Mouse (Mus musculus): ENCODE results near the gene Nxpe3. TPM values are rescaled to one million over a fixed set of nuclear protein-coding genes. Genes with fewer than 3 reads are reported as not detected.

The Nxpe3 gene
- polyA plus RNA-seq, 1 experiment from 2014 or later, result 1.4 TPM

DNA sequence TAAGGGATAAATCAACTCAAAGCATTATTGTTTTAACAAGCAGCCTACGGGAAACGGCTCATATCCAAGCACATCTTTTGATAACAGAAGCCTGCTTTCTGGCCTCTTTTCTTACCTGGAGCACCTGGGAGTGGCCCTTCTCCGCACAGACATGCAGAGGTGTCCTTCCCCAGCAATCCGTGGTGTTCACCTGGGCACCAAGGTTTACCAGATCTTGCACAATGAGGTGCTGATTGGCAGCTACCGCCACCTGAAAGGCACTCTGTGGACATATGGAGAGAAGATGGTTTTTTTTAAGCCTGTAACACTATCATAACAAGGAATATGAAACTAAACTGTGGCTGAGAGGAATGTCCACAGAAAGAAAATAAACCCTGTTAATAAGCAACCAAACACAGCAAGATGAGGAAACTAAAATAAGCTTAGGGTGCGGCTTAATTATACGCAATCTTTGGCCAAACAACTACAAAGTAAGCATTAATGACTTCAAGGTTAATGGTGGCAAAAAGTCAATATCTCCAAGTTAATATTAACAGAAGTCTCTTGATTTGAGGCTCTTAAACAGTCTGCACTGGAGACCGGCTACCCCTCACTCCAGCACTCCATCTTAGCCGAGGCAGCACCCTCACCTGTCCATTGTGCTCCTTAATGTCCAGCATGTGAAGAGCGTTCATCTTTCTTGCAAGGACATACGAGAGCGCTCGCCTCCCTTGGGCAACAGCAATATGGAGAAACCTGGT is 78.7 kb downstream of the Nxpe3 start:
- H3K9me3 ChIP-seq (replicated peaks), result no peaks in the 10 kb centered on the region
- WGBS, result 94% methylated on average over 13 of the region's 13 CpGs
- H3K4me2 ChIP-seq, result no peak overlapping the region
- no peak overlapping the region for H3K4me3 ChIP-seq (replicated peaks)
- peaks cover 25% of the 10 kb centered on the region for H3K4me1 ChIP-seq
- peaks cover 53% of the 10 kb centered on the region for H3K36me3 ChIP-seq
- no peak overlapping the region for H3K27ac ChIP-seq (replicated peaks)
- no peak overlapping the region for H3K9ac ChIP-seq (replicated peaks)
- ATAC-seq (ENCODE audit: low FRiP score), result no peak
- 0 out of 2 replicates have a peak, but pooled peaks cover 4% of the 10 kb centered on the region for H3K27me3 ChIP-seq (replicated peaks)

DNA sequence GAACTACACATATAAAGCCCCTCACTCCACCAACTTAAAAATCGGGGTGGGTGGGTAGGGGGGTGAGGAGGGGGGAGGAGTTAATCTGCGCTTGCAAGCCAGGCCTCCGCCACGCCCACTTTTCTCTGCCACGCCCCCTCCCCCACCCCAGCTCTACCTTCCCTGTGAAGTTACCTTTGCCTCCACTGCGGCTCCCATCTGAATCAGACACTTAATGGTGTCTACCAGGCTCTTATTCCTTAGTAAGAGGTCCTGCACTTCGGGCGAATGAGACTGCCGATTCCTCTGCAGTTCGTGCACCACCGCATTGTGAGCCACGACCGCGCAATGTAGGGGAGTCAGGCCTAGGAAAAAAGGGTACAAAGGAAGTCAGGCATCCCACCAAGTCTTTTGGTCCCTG is 79.6 kb downstream of the Nxpe3 start:
- Histone ChIP-seq H3K36me3 (peaks cover 53% of the 10 kb centered on the region), H3K4me1 (peaks cover 16% of the 10 kb centered on the region), H3K4me3 (replicated peaks) (no peak overlapping the region), H3K27me3 (replicated peaks) (0 out of 2 replicates have a peak, but pooled peaks cover 2% of the 10 kb centered on the region), H3K9me3 (replicated peaks) (no peaks in the 10 kb centered on the region), H3K9ac (replicated peaks) (no peak overlapping the region), H3K4me2 (no peak overlapping the region), H3K27ac (replicated peaks) (no peak overlapping the region)
- ATAC-seq (ENCODE audit: low FRiP score), result no peak
- 87% methylated on average over 14 of the region's 14 CpGs for WGBS

DNA sequence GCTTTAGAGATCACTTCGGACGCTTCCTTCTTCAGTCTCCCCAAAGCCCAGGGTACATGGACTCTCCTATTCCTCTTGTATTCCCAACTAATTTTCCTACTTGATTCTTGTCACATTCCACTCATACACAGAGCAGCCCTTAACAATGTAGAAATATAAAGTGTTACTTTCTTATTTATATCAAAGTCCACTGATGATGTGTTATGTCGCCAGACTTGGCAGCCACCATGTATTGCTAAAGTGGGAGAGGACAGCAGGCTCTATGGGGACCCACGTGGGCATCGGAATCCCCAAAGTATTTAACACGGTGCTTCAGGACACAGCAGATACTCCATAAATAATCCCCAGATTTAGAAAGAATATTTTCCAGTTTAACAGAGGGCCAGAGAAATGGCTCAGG is 80.4 kb downstream of the Nxpe3 start:
- Histone ChIP-seq H3K9me3 (replicated peaks) (no peaks in the 10 kb centered on the region), H3K9ac (replicated peaks) (no peak overlapping the region), H3K4me1 (peaks cover 9% of the 10 kb centered on the region), H3K4me3 (replicated peaks) (no peak overlapping the region), H3K27me3 (replicated peaks) (no peaks in the 10 kb centered on the region), H3K4me2 (no peak overlapping the region), H3K36me3 (peaks cover 53% of the 10 kb centered on the region), H3K27ac (replicated peaks) (no peak overlapping the region)
- no peak for ATAC-seq (ENCODE audit: low FRiP score)
- 92% methylated on average over 6 of the region's 6 CpGs for WGBS

DNA sequence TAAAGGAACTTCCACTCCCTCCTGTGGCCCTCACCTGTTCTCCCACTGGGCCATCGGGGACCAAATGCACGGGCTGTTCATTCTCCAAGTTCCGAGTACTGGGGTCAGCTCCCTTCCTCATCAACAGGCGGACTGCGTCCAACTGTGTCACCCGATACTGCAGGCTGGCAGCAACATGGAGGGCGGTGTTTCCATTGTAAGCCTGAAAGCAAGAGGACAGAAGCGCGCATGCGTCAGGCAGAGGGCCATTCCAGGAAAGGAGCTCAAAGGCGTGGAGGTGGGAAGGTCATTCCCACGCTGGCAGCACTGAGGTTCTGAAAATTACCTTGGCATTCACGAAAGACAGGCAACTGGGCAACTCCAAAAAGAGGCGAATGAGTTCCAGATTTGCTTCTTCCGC is 81.2 kb downstream of the Nxpe3 start:
- Histone ChIP-seq H3K4me3 (replicated peaks) (no peak overlapping the region), H3K9me3 (replicated peaks) (no peaks in the 10 kb centered on the region), H3K9ac (replicated peaks) (no peak overlapping the region), H3K27ac (replicated peaks) (no peak overlapping the region), H3K36me3 (peaks cover 53% of the 10 kb centered on the region), H3K4me1 (peaks cover 1% of the 10 kb centered on the region; the same call in 1 of the 2 replicates), H3K27me3 (replicated peaks) (no peaks in the 10 kb centered on the region), H3K4me2 (no peak overlapping the region)
- 86% methylated on average over 15 of the region's 15 CpGs for WGBS
- ATAC-seq (ENCODE audit: low FRiP score), result no peak

DNA sequence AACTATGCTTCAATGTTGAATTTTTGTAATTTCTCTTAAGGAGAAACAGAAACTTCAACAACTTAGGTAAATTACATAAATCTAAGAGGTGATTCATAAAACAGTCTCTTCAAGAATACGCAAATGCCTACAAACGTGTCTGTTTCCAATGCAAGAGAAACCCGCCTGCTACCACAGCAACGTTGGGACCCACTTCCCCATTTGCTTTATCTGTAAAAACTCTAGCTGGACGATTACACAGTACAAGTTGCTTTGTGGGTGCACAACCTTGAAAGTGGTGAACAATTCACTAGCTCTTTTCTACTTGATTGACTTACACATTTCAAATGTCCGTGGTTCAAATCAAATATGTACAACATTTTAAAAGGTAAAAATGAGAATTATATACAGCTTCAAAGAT is 83.3 kb downstream of the Nxpe3 start:
- peaks cover 44% of the 10 kb centered on the region for H3K36me3 ChIP-seq
- ATAC-seq (ENCODE audit: low FRiP score), result no peak
- H3K4me3 ChIP-seq (replicated peaks), result no peak overlapping the region
- WGBS, result 90% methylated on average over 6 of the region's 6 CpGs
- H3K4me1 ChIP-seq, result no peaks in the 10 kb centered on the region
- H3K27ac ChIP-seq (replicated peaks), result no peak overlapping the region
- H3K27me3 ChIP-seq (replicated peaks), result no peaks in the 10 kb centered on the region
- H3K4me2 ChIP-seq, result no peak overlapping the region
- no peaks in the 10 kb centered on the region for H3K9me3 ChIP-seq (replicated peaks)
- H3K9ac ChIP-seq (replicated peaks), result no peak overlapping the region

DNA sequence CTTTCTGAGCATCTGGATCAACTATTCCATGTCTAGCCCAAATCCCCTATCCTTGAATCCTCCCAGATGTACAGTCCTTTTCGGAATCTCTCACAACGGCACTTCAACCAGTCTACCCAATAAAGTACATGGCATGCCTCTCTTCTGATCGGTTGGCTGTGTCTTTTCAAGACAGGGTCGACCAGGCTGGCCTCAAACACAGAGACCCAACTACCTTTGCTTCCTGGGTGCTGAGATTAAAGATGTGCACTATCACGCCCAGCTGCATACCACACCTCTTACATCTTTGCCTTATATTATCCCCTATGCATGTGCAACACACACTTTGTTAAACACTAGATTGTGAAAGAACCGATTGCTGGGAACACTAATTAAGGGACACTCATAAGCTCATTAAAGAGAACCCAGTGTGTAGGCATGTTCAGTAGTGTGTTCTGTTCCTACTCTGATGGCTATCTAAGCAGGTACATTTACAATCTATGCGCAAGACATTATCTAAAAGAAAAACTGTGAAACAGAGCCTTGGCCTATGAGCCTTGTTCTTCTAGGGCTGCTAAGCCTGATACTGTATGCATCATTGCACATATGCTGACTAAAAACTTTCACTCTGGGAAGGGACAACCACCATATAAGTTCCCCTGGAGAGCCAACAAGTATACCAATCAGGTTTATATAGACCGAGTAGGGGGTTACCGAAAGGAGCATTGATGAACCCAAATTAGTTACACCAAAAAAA is 85.1 kb downstream of the Nxpe3 start:
- no peak overlapping the region for H3K27ac ChIP-seq (replicated peaks)
- no peaks in the 10 kb centered on the region for H3K4me1 ChIP-seq
- no peak overlapping the region for H3K4me3 ChIP-seq (replicated peaks)
- no peak for ATAC-seq (ENCODE audit: low FRiP score)
- no peaks in the 10 kb centered on the region for H3K9me3 ChIP-seq (replicated peaks)
- peaks cover 28% of the 10 kb centered on the region for H3K36me3 ChIP-seq
- no peak overlapping the region for H3K4me2 ChIP-seq
- WGBS, result 96% methylated on average over 9 of the region's 9 CpGs
- H3K9ac ChIP-seq (replicated peaks), result no peak overlapping the region
- H3K27me3 ChIP-seq (replicated peaks), result no peaks in the 10 kb centered on the region

DNA sequence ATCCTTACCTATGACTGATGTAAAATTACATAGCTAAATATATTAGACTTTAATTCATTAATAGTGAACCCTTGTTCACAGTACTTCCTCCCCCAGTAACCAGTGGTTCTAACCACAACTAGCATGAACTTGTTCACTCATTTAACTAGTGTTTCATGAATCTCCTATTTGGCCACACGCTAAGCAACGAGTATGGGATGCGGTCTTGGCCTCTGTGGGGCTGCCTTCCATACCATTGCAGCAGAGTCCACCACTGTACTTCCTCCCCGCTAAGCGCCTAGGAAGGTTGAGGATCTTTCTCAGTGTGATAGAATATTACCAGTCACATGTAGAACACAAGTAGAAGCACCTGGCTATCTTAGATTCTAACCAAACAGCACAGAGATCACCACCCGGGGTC is 85.7 kb downstream of the Nxpe3 start:
- WGBS, result 94% methylated on average over 6 of the region's 6 CpGs
- Histone ChIP-seq H3K4me1 (no peaks in the 10 kb centered on the region), H3K27ac (replicated peaks) (no peak overlapping the region), H3K9ac (replicated peaks) (no peak overlapping the region), H3K36me3 (peaks cover 22% of the 10 kb centered on the region), H3K4me2 (no peak overlapping the region), H3K4me3 (replicated peaks) (no peak overlapping the region), H3K27me3 (replicated peaks) (no peaks in the 10 kb centered on the region), H3K9me3 (replicated peaks) (no peaks in the 10 kb centered on the region)
- ATAC-seq (ENCODE audit: low FRiP score), result no peak

DNA sequence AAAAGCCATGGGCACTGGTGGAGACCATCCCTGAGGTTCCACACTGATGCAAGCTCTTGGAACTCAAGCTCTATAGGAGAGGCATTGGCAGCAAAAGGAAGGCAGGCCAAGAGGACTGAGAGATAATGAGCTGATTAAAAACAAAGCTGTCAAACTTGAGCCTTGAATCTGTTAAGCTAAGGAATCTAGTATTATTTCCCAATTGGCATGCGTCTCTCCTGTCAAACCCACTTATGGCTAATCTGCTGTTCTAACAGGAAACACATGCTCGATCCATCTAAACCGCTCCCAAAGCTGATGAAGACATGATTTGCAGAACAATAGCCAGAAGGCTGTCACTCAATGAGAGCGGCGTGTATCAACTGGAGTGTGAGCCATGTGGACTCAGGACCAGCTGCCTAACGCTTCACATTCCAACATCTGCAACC is 87.6 kb downstream of the Nxpe3 start:
- WGBS, result 87% methylated on average over 6 of the region's 6 CpGs
- no peak for ATAC-seq (ENCODE audit: low FRiP score)

DNA sequence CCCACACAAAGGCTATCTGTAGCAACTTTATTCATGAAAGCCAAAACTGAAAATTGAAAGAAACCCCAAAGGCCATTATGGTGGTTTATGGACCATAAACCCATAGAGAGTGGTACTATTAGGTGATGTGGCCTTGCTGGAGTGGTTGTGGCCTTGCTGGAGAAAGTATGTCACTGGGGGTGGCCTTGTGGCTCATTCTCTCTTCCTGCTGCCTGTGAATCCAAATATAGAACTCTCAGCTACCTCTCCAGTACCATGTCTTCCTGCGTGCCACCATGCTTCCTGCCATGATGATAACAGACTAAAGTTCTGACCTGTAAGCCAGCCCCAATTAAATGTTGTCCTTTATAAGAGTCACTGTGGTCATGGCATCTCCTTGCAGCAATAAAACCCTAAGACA is 90.3 kb downstream of the Nxpe3 start:
- no peaks in the 10 kb centered on the region for H3K4me1 ChIP-seq
- H3K27ac ChIP-seq (replicated peaks), result no peak overlapping the region
- no peaks in the 10 kb centered on the region for H3K27me3 ChIP-seq (replicated peaks)
- no peak for ATAC-seq (ENCODE audit: low FRiP score)
- no peak overlapping the region for H3K4me3 ChIP-seq (replicated peaks)
- no peak overlapping the region for H3K9ac ChIP-seq (replicated peaks)
- no peak overlapping the region for H3K4me2 ChIP-seq
- no peaks in the 10 kb centered on the region for H3K9me3 ChIP-seq (replicated peaks)
- H3K36me3 ChIP-seq, result no peaks in the 10 kb centered on the region
- WGBS, result 89% methylated on average over 1 of the region's 1 CpGs

More for the DNA sequence above, 87.6 kb downstream of the Nxpe3 start:
- Histone ChIP-seq H3K9ac (replicated peaks) (no peak overlapping the region), H3K4me1 (no peaks in the 10 kb centered on the region), H3K9me3 (replicated peaks) (no peaks in the 10 kb centered on the region), H3K4me2 (no peak overlapping the region), H3K4me3 (replicated peaks) (no peak overlapping the region), H3K27ac (replicated peaks) (no peak overlapping the region), H3K36me3 (peaks cover 7% of the 10 kb centered on the region; the same call in 1 of the 2 replicates), H3K27me3 (replicated peaks) (no peaks in the 10 kb centered on the region)

DNA sequence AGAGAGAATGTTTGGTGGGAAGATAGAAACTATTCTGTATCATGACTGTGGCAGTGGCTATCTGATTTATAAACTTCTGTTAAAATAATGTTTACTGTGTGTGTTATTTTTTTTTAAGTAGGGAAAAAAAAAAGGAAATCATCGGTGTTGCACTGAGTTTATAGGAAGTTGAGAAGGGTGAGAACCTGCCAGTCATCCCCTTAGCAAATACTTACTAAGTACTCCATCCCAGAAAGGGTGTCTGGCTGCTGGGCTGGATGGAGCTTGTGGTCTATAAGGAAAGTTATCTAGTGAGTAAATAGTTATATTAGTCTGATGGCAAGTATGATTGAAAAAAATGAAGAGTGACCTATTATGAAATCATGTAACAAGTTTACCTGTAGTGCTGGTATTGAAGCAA is 93.5 kb downstream of the Nxpe3 start:
- Histone ChIP-seq H3K27me3 (replicated peaks) (no peaks in the 10 kb centered on the region), H3K36me3 (no peaks in the 10 kb centered on the region), H3K4me1 (no peaks in the 10 kb centered on the region), H3K9me3 (replicated peaks) (no peaks in the 10 kb centered on the region), H3K4me2 (no peak overlapping the region), H3K27ac (replicated peaks) (no peak overlapping the region), H3K9ac (replicated peaks) (no peak overlapping the region), H3K4me3 (replicated peaks) (no peak overlapping the region)
- 86% methylated on average over 1 of the region's 1 CpGs for WGBS
- no peak for ATAC-seq (ENCODE audit: low FRiP score)

DNA sequence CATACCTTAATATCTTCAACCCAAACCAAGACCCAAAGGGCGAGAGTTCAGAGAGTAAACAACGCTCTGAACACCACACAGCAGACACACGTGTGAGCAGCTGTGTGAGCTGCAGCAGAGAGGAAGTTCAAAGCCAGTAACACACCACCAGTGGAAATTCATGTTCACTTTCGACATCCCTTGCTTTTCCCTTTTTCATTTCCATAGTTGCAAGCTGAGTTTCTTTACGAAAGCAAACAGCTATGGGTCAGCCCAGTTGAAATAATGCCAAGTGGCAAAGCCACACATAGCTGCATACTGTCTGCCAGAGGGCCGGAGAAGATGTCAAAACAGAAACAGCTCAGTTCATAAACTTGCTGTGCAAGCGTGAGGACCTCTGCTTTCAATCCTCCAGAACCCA is 96.2 kb downstream of the Nxpe3 start:
- no peak overlapping the region for H3K4me2 ChIP-seq
- H3K9me3 ChIP-seq (replicated peaks), result no peaks in the 10 kb centered on the region
- no peak overlapping the region for H3K27ac ChIP-seq (replicated peaks)
- H3K4me1 ChIP-seq, result no peaks in the 10 kb centered on the region
- H3K36me3 ChIP-seq, result no peaks in the 10 kb centered on the region
- H3K27me3 ChIP-seq (replicated peaks), result no peaks in the 10 kb centered on the region
- no peak for ATAC-seq (ENCODE audit: low FRiP score)
- no peak overlapping the region for H3K9ac ChIP-seq (replicated peaks)
- WGBS, result 90% methylated on average over 7 of the region's 7 CpGs
- no peak overlapping the region for H3K4me3 ChIP-seq (replicated peaks)

DNA sequence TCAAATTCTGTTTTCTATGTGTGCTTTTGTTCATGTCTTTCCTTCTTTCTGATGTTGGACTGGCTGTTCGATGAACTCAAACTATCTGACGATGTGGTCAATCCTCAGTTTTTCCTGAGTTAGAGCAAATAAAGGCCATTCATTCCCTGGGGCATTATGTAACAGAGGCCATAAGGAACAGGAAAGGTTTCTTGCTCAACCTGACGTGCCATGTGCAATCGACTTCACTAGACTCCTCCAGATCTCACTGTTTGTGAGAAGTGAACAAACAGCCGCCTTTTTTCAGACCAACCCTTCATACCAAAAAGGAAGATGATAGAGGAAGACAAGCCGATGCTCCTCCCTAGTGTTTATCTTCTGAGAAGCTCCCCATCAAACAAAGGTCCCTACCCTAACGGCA is 104.8 kb downstream of the Nxpe3 start:
- H3K4me2 ChIP-seq, result no peak overlapping the region
- no peak overlapping the region for H3K9ac ChIP-seq (replicated peaks)
- H3K27ac ChIP-seq (replicated peaks), result no peak overlapping the region
- no peak overlapping the region for H3K4me3 ChIP-seq (replicated peaks)
- no peaks in the 10 kb centered on the region for H3K36me3 ChIP-seq
- no peaks in the 10 kb centered on the region for H3K4me1 ChIP-seq
- no peak for ATAC-seq (ENCODE audit: low FRiP score)
- 90% methylated on average over 7 of the region's 7 CpGs for WGBS
- no peaks in the 10 kb centered on the region for H3K9me3 ChIP-seq (replicated peaks)
- no peaks in the 10 kb centered on the region for H3K27me3 ChIP-seq (replicated peaks)

All from neural tube, embryonic 15.5 days (tissue).